Mouse (Mus musculus) C2C12 (cell line): Measurements from ENCODE around the gene Sema3b.

Experiments
- CEBPB ChIP-seq: IDR thresholded peaks from one replicate; pipeline ENCODE4 v1.6.1; 2011; ENCODE audit warnings: low read depth, mild to moderate bottlenecking, control low read depth, moderate library complexity
- CTCF ChIP-seq: IDR thresholded peaks from one replicate; pipeline ENCODE4 v1.5.1; 2011; ENCODE audit not compliant: control insufficient read depth, insufficient read depth, insufficient read length
- FOSL1 ChIP-seq: IDR thresholded peaks from one replicate; pipeline ENCODE4 v1.8.0; 2011; ENCODE audit warnings: mild to moderate bottlenecking, low read length; ENCODE audit not compliant: poor library complexity, insufficient read depth, severe bottlenecking
- MAX ChIP-seq: IDR thresholded peaks from one replicate; pipeline ENCODE4 v1.6.1; 2011; ENCODE audit warnings: mild to moderate bottlenecking, control low read depth
- MYOD1 ChIP-seq: IDR thresholded peaks from one replicate; pipeline ENCODE4 v1.6.1; 2011; ENCODE audit warnings: low read depth; ENCODE audit not compliant: control insufficient read depth, insufficient read length
- MYOG ChIP-seq: IDR thresholded peaks from one replicate; pipeline ENCODE4 v1.6.1; 2011; ENCODE audit not compliant: control insufficient read depth, insufficient read length; ENCODE audit errors: extremely low read depth
- USF1 ChIP-seq: IDR thresholded peaks from one replicate; pipeline ENCODE4 v1.6.1; 2011; ENCODE audit warnings: low read depth, mild to moderate bottlenecking, control low read depth, moderate library complexity

DNA sequence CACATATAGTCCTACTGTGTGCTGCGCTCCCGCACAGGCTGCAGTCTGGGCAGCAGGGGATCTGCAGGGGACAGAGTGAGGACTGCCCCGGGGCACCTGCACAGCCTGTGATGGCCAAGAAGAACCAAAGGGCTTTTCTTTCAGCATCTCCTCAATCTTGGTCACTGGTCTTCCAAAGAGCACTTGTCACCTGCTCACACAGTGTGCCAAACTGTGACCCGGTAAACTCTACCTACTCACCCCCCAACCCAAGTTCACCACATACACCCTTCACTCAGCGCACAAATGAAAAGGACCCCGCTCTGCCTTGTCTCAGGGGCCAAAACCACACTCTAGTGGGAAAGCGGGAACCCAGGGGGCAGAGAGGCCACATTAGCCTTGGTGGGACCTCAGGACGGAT lies 22.8 kb upstream of the Sema3b start:
- TF ChIP-seq MAX, result no peak
- TF ChIP-seq CTCF, result no peak
- TF ChIP-seq USF1, result no peak
- no peak for TF ChIP-seq FOSL1
- TF ChIP-seq CEBPB, result no peak
- no peak for TF ChIP-seq MYOD1
- TF ChIP-seq MYOG, result no peak
